Mouse (Mus musculus) heart, postnatal 10 days (tissue): Measurements from ENCODE around the gene Mmrn1. TPM values are rescaled to one million over a fixed set of nuclear protein-coding genes. Genes with fewer than 3 reads are reported as not detected.

Experiments
- DNase-seq, 2 experiments: peaks; one replicate each; pipeline ENCODE4 v3.0.0; 2021
- intact Hi-C: fragments of 180-260 bp; cut with DNase I; formaldehyde crosslinking; loops from one replicate; pipeline ENCODE4 v1.15.1; 2025
- total RNA-seq, 2 experiments: library from RNA; stranded (reverse); gene quantifications; 2 replicates each; pipeline ENCODE4 v1.2.3; 2021

The Mmrn1 gene
- total RNA-seq, 2 experiments from 2014 or later: 2.1 to 3.2 TPM

- intact Hi-C loops: no loop called here
Measured at GRCm38 (mm10) chr6:60992366-60992765, 67.6 kb downstream of the Mmrn1 start.

GRCm38 (mm10) chr6:60993386-60994108 lies 68.8 kb downstream of the Mmrn1 start:
- intact Hi-C loops: no loop called here
- no peak for DNase-seq

More at GRCm38 (mm10) chr6:60992366-60992765, 67.6 kb downstream of the Mmrn1 start:
- DNase-seq: no peak

- DNase-seq: no peak
- intact Hi-C loops: no loop called here
Measured at GRCm38 (mm10) chr6:60994114-60994513, 69.3 kb downstream of the Mmrn1 start.

GRCm38 (mm10) chr6:60994521-60994920 lies 69.7 kb downstream of the Mmrn1 start:
- intact Hi-C loops: no loop called here
- no peak for DNase-seq

- no peak for DNase-seq
- intact Hi-C loops: no loop called here
Measured at GRCm38 (mm10) chr6:60995596-60995995, 70.8 kb downstream of the Mmrn1 start.

GRCm38 (mm10) chr6:60996328-60996727 lies 71.6 kb downstream of the Mmrn1 start:
- DNase-seq: no peak
- intact Hi-C loops: no loop called here

GRCm38 (mm10) chr6:61001003-61001790 lies 76.4 kb downstream of the Mmrn1 start:
- DNase-seq: no peak
- intact Hi-C loops: no loop called here

GRCm38 (mm10) chr6:61003916-61004765 lies 79.4 kb downstream of the Mmrn1 start:
- no peak for DNase-seq
- intact Hi-C loops: no loop called here

- DNase-seq: no peak
- intact Hi-C loops: no loop called here
Measured at GRCm38 (mm10) chr6:61013780-61014179, 89.0 kb downstream of the Mmrn1 start.

GRCm38 (mm10) chr6:61019689-61020088 lies 94.9 kb downstream of the Mmrn1 start:
- DNase-seq: no peak
- intact Hi-C loops: no loop called here

GRCm38 (mm10) chr6:61020995-61021394 lies 96.2 kb downstream of the Mmrn1 start:
- intact Hi-C loops: no loop called here
- DNase-seq: no peak

GRCm38 (mm10) chr6:61033251-61033650 lies 108.5 kb downstream of the Mmrn1 start:
- intact Hi-C loops: no loop called here
- peak; percentile 28 to 30 for DNase-seq

Other genes with a start within 250 kb of the Mmrn1 start
- 10 to 100 TPM in 1 of 2 experiments, 1 to 10 TPM in 1; 8.7 to 19.3 TPM for gene Snca, start 95.1 kb upstream of the Mmrn1 start, total RNA-seq